Mouse (Mus musculus): ENCODE measurements around the gene Aass. TPM values are rescaled to one million over a fixed set of nuclear protein-coding genes. Genes with fewer than 3 reads are reported as not detected.

Gene Aass
- total RNA-seq, 1 experiment from 2014 or later, result not detected

DNA sequence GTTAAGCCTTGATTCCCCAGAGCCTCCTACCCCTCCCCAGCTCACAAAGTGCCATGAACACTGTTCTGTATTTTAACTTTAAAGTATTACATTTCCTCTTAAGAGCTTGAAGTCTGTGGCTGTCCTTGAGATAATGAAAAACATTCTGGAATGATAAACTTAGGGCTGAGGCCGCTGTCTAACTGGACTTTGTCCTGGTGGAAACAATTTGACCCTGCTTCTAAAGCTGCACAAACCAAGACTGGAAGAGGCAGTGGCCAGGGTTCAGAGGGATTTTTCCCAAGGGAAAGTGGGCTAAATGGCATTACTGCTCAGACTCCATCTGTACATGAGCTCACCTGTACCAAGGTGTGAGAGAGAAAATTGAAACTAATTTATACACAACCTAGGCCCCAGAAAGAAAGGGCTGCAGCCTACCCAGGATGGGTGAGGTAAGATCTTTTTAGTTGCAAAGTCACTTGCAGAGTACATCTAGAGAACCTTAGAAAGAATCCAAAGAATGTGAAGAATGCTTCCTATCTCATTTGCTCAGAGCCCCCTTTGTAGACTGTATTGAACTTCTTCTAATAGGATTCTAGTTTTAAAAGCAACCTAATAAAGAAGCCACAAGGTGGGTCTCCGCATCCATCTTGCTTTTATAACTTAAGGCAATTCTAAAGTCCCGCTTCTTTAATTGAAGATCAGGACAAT lies 52.6 kb downstream of the Aass start:
- ATAC-seq (ENCODE audit: extremely low read depth, insufficient number of reproducible peaks, low FRiP score, poor library complexity, severe bottlenecking), result no peak

DNA sequence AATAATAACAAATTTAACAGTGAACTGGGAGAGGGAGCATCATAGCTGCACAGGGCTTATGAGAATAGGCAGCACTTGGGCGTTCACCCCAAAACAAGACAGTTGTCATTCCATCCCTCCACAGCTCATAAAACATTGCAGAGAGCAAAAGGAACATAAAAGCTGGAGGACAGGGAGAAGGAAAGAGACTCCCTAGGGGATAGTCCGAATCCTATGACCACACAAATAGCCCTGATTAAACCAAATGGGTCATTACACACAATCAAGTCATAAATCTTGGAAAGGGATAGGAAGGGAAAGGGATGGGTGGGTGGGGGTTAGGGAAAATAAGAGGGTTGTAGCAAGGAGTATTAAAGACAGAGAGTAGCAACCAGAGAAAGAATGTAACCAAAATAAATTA lies 54.5 kb downstream of the Aass start:
- no peak for ATAC-seq (ENCODE audit: extremely low read depth, insufficient number of reproducible peaks, low FRiP score, poor library complexity, severe bottlenecking)

GRCm38 (mm10) chr6:23076060-23076459 lies 56.7 kb downstream of the Aass start:
- no peak for ATAC-seq (ENCODE audit: extremely low read depth, insufficient number of reproducible peaks, low FRiP score, poor library complexity, severe bottlenecking)

- no peak for ATAC-seq (ENCODE audit: extremely low read depth, insufficient number of reproducible peaks, low FRiP score, poor library complexity, severe bottlenecking)
These were observed 77.1 kb downstream of the Aass start for GRCm38 (mm10) chr6:23055734-23056133.

GRCm38 (mm10) chr6:23048836-23049235 lies 84.0 kb downstream of the Aass start:
- ATAC-seq (ENCODE audit: extremely low read depth, insufficient number of reproducible peaks, low FRiP score, poor library complexity, severe bottlenecking), result no peak

GRCm38 (mm10) chr6:23028251-23028650 lies 104.5 kb downstream of the Aass start:
- no peak for ATAC-seq (ENCODE audit: extremely low read depth, insufficient number of reproducible peaks, low FRiP score, poor library complexity, severe bottlenecking)

Other genes with a start within 250 kb of the Aass start
- not detected in 2 replicates for gene Fezf1, start 115.4 kb upstream of the Aass start, total RNA-seq (2017)